Mouse (Mus musculus) 416B (cell line): ENCODE measurements around the gene Tcerg1l.

Source experiments
- DNase-seq: peaks from one replicate; pipeline ENCODE4 v3.0.0; 2011; ENCODE audit warnings: low read depth

Tcerg1l gene

DNA sequence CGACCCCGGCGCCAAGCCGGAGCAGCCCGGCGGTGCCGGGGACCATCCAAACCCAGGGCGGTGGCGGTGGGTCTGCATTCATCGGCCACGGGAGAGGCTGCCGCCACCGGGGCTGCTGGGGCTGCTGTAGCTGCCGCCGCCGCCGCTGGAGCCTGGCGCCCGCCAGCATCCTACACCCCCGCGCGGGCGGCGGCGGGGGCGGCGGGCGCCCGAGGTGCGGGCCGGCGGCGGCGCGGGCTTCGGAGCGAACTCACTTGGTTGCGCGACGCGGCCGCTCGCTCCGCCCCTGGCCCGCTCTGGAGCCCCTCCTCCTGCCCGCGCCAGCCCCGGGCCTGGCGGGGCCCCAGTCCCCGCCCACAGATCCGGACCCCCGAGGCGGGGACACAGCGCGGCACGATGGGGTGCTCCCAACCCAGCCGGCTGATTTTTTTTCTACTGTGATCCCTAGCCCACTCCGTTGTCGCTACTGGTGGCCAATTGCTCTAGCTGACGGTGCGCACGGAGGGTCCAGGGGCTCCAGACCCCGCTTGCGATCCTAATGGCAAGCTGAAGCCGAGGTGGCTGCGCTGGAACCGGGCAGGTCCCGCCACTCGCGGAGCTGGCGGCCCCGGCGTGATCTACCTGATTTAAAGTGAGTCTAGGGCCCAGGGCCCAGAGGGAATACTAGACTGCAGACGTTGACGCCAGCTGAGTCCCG lies at the start of gene Tcerg1l:
Gene Tcerg1l, minus strand, starts transcription at position 246 of the 697 bp plus-strand sequence.
- DNase-seq: no peak

GRCm38 (mm10) chr7:138442096-138442495 lies 44.6 kb upstream of the Tcerg1l start:
- DNase-seq: no peak

DNA sequence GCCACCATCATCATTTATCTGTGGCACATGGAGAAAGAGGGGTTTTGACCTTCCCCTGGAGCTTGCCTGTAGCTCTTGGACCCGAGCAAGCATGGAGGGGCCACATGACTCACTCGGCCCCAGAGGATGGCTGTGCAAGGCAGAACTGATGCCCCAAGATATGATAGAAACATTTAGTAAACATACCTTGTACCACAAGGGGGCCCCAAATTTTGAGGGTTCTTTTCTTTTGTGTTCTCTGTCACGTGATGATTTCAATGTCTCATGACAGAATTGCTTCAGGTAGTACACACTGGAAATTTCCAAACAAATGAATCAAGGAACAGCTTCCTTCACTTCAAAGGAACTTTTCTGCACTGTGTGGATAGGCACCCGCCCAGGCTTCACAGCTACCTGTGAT lies 35.0 kb upstream of the Tcerg1l start:
- no peak for DNase-seq

DNA sequence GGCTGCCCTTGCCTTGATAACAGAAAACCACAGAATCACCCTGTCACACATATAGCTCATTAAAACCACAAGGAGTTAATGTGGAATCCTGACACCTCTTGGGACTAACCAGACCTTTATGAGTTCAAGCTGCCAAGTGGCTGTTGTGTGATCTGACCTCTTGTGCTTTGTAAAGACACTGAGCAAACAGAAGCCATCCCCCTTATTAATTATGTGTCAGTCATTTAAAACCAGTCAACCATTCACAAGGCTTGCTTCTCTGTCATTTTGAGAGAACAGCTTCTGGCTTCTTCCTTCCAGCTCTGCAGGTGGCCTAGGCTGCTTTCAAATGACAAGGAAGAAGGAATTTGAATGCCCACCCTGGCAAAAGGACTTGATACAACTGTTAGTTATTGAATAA lies 33.9 kb upstream of the Tcerg1l start:
- DNase-seq: no peak

GRCm38 (mm10) chr7:138429916-138430315 lies 32.4 kb upstream of the Tcerg1l start:
- no peak for DNase-seq

GRCm38 (mm10) chr7:138428826-138429225 lies 31.3 kb upstream of the Tcerg1l start:
- no peak for DNase-seq

GRCm38 (mm10) chr7:138427441-138427840 lies 29.9 kb upstream of the Tcerg1l start:
- DNase-seq: no peak

DNA sequence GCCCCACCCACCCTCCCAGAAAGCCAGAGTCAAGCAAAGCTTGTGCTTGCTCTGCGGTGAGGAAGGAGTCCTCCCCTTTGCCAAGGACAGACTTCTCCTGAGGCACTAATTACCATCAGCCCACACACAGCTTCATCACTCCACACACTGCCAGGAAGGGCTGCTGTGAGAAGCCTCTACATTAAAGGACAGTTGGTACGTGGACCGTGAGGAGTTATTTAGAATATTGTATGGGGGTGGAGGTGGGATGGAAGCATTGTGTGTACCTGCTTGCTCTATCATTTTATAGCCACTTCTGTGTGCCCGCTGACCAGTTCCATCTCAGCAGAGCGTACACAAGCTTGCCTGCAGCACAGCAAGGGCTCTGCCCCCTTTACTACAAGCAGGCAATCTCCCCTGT lies 16.0 kb upstream of the Tcerg1l start:
- no peak for DNase-seq

GRCm38 (mm10) chr7:138401641-138402040 lies 4.1 kb upstream of the Tcerg1l start:
- DNase-seq: no peak

- no peak for DNase-seq
Observed at GRCm38 (mm10) chr7:138400506-138401272, 3.2 kb upstream of the Tcerg1l start.

DNA sequence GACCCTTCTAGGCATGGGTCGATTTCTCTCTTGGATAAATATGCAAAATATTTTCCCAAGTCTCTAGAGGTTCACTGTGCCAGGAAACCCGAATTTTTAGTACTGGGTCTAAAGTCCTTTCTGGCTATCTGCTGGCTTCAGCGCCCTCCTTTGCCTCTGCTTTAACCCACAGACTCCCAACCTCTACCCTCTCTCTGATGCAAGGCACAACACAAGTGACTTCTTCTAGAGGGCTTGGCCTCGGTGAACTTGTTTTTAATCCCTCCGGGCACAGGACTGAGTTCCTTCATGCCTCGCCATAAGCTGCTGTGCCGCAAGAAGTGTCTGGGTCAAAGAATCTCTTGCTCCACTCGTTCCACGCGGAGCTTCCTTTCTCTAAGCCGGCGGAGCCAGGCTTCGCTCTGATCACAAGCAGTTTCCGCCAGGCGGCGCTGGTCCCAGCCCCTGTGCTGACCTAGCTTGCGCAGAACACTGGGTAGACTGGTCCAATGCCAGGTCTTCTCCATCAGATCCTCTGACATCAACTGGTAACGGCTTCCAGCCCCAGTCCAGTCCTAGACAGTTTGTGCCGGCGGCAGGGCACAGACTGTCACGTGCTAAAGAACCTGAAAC lies 758 bp upstream of the Tcerg1l start:
- DNase-seq: no peak

GRCm38 (mm10) chr7:138396863-138397484 lies 556 bp downstream of the Tcerg1l start:
- DNase-seq: no peak

DNA sequence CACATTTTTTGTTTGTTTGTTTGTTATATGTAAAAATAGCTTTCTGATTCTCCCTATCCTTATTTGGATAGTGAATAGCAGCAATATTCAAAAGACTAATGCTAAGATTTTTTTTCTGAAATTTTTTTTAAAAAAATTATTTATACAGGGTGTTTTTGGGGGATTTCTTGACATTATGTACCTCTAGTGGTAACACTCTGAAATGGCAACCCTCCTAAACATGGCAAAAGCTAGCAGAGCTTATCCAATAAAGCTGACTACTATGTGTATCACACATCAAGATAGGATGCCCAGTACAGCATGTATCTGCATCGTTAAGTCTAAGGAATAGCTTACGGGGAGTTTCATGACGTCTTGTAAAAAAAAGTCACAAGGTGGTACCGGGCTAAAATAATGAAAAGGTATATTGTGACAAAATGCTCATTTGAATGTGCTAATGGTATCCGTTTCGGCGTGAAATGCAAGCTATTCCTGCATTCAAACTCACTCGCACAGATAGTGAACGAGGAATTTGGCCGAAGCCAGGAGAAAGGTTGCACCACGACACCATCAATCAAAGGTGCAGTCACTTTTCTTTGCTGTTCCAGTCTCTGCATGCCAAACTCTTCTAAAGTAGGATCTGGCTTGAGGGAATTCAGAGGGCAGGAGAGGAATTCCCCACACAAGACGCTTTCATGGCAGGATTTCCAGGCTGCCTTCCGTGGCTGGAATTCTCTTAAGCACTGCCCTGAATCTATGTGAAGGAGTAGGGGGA lies 1.2 kb downstream of the Tcerg1l start:
- no peak for DNase-seq

GRCm38 (mm10) chr7:138389941-138390340 lies 7.6 kb downstream of the Tcerg1l start:
- DNase-seq: no peak

- no peak for DNase-seq
Observed at GRCm38 (mm10) chr7:138389071-138389470, 8.5 kb downstream of the Tcerg1l start.

DNA sequence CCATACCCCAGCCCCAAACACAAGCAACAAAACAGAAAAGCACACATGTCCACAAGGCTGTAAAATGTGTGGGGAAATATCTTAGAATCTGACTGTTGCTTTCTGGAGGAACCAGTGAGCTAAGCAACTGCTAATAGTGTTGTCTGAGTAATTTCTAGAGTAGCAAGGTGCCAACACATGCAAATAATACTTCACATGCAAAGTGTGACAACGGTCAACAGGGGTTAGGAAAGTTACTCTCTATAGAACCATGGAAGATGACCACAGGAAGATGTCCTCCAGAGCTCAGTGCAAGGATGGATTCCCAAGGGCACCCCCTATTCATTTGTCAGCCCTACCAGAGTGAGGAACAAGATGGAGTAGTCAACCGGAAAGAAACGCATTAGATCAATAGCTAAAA lies 18.3 kb downstream of the Tcerg1l start:
- no peak for DNase-seq

DNA sequence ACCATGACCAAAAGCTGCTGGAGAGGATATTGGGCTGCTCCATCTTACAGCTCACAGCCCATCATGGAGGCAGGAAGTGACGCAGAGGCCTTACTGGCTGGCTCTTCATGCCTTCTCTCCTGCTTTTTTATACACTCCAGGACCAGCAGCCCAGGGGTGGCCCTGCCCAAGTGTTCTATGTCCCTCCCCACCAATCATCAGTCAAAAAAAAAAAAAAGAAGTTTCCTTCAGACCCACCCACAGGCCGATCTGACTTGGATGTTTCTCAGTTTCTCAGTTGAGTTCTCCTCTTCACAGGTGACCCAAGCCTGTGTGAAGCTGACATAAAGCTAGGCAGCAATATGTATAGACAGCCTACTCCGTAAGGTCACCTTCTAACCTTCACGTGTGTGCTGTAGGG lies 19.0 kb downstream of the Tcerg1l start:
- DNase-seq: no peak

- no peak for DNase-seq
Observed at GRCm38 (mm10) chr7:138375573-138375972, 22.0 kb downstream of the Tcerg1l start.

DNA sequence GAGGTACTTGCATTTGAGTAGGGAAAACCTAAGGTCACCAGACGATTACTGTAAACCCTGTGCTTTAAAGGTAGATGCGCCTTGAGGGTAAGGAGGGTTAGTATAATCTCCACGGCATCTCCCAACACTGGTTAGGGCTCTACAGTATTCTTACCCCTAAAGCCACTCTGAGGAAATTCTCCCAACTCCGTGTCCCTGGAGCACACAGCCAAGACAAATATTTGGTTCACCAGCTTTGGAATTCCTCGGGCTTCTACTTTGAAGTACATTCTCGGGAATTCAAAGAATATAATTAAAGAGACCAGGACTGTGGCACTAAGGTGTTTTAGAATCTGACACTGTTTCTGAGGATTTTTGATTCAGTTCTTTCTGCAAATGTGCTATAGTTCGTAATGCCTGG lies 23.2 kb downstream of the Tcerg1l start:
- DNase-seq: no peak

GRCm38 (mm10) chr7:138373530-138373929 lies 24.0 kb downstream of the Tcerg1l start:
- DNase-seq: no peak

DNA sequence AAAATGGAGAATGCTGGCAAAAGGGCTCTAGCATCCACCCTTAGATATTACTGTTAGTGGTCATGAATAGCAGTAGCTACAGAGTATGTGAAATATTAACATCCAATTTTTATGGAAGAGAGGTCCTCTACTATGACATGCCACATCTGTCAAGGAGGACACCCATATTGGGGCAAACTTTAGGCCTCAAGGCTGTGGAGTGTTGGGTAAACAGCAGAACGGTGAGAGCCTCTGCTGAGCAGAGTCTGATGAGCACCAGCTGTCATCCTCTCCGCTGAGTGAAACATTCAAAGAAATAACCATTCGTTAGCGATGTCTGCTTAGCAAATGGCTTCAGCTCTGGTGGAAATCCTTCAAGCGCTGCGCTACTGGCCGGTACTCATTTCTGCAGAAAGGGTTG lies 30.0 kb downstream of the Tcerg1l start:
- DNase-seq: no peak

GRCm38 (mm10) chr7:138365519-138365918 lies 32.0 kb downstream of the Tcerg1l start:
- DNase-seq: no peak
